Mouse (Mus musculus) small intestine, adult 2 months (tissue): ENCODE data around the gene Aldh16a1.

Source experiments
- CTCF ChIP-seq: fragments of 200-500 bp; IDR thresholded peaks from 2 replicates; pipeline ENCODE4 v1.5.1; 2012; ENCODE audit warnings: low read depth, mild to moderate bottlenecking, control low read depth, inconsistent platforms, low read length, moderate library complexity, mixed read lengths; ENCODE audit not compliant: insufficient replicate concordance, insufficient read length; ENCODE audit errors: extremely low read depth
- POLR2A ChIP-seq: fragments of 200-500 bp; IDR thresholded peaks from 2 replicates; pipeline ENCODE4 v1.6.1; 2012; ENCODE audit warnings: low read depth, mild to moderate bottlenecking, control low read depth, inconsistent platforms, low read length, moderate library complexity

- TF ChIP-seq CTCF: no peak
- peak; percentile 8; the same call in 1 of the 2 replicates for TF ChIP-seq POLR2A
Observed at GRCm38 (mm10) chr7:45129318-45129717, 25.1 kb downstream of the Aldh16a1 start.
